Mouse (Mus musculus): ENCODE results near the gene Polg. TPM values are rescaled to one million over a fixed set of nuclear protein-coding genes. Genes with fewer than 3 reads are reported as not detected.
A peak's percentile ranks its signal among the peaks of the same experiment; 100 is the strongest.

Polg gene
- polyA plus RNA-seq, 1 experiment from 2014 or later: 29.7 TPM

DNA sequence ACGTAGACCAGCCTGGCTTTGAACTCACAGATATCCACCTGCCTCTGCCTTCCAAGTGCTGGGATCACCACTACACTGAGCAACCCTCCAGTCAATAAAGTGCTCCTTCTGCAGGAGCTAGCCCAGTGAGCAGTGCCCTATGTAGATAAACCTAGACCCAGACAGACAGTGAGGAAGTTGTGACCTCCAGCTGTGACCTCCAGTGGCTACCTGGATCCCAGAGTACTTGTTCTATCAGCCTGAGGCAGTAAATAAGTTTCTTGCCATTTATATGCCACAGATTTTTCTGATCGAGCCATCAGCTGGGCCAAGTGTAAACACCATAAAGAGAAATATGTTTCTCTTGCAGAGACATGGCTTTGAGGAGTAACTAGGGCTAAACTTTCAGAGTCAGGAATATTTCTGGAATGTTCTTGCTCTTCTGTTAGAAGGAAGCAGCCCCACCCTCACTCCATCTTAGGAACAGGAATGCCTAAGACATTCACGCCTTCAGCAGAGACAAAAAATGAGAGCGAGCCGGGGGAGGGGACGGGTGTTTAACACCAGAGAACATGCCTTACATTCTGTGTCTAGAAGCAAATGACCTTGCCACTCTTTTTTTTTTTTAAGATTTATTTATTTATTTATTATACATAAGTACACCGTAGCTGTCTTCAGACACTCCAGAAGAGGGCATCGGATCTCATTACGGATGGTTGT is 7.5 kb upstream of the Polg start:
- Histone ChIP-seq H3K9ac (no peak overlapping the region), H3K4me3 (no peak overlapping the region), H3K36me3 (ENCODE audit: poor library complexity, severe bottlenecking) (no peaks in the 10 kb centered on the region), H3K27me3 (no peaks in the 10 kb centered on the region), H3K4me1 (no peaks in the 10 kb centered on the region), H3K27ac (no peak overlapping the region), H3K4me2 (no peak overlapping the region), H3K9me3 (replicated peaks) (no peaks in the 10 kb centered on the region)
- ATAC-seq: no peak
- 91% methylated on average over 9 of the region's 9 CpGs for WGBS

DNA sequence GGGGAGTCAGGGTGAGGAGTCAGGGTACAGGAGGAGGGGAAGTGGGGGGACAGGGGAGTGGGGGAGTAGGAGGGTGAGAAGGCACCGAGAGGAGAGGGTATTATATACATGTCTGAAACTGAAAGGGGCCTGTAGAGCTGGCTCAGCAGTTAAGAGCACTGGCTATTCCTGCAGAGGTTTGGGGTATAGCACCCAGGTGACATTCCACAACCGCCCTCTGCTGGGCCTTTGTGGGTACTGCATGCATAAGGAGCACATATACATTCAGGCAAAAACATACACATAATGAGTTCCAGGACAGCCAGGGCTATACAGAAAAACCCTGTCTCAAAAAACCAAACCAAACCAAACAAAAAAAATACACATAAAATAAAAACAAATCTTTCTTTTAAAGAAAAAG is 6.6 kb upstream of the Polg start:
- 49% methylated on average over 2 of the region's 2 CpGs for WGBS
- no peaks in the 10 kb centered on the region for H3K27me3 ChIP-seq
- H3K4me3 ChIP-seq: no peak overlapping the region
- ATAC-seq: no peak
- no peaks in the 10 kb centered on the region for H3K9me3 ChIP-seq (replicated peaks)
- H3K4me1 ChIP-seq: peaks cover under 1% of the 10 kb centered on the region; the same call in 1 of the 2 replicates
- H3K4me2 ChIP-seq: no peak overlapping the region
- no peaks in the 10 kb centered on the region for H3K36me3 ChIP-seq (ENCODE audit: poor library complexity, severe bottlenecking)
- no peak overlapping the region for H3K27ac ChIP-seq
- no peak overlapping the region for H3K9ac ChIP-seq

DNA sequence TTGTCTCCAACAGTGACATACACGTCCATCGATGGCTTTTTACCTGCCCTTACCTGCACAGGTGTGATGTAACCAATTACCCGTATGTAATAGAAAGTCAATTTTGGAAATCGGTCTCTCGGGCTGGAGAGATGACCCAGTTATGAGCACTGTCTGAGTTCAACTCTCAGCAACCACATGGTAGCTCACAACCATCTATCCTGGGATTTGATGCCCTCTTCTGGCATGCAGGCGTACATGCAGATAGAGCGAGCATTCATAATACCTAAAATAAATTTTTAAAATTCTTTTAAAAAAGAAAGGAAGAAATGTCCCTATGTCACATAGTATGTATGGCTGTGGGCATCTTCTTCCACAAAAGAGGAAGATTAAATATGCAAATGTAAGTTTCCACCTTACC is 5.3 kb upstream of the Polg start:
- H3K4me1 ChIP-seq: peaks cover 9% of the 10 kb centered on the region; the same call in 1 of the 2 replicates
- H3K27me3 ChIP-seq: no peaks in the 10 kb centered on the region
- no peak overlapping the region for H3K4me2 ChIP-seq
- H3K27ac ChIP-seq: no peak overlapping the region
- H3K9me3 ChIP-seq (replicated peaks): no peaks in the 10 kb centered on the region
- WGBS: 69% methylated on average over 7 of the region's 7 CpGs
- H3K4me3 ChIP-seq: no peak overlapping the region
- H3K36me3 ChIP-seq (ENCODE audit: poor library complexity, severe bottlenecking): no peaks in the 10 kb centered on the region
- H3K9ac ChIP-seq: no peak overlapping the region
- ATAC-seq: no peak

DNA sequence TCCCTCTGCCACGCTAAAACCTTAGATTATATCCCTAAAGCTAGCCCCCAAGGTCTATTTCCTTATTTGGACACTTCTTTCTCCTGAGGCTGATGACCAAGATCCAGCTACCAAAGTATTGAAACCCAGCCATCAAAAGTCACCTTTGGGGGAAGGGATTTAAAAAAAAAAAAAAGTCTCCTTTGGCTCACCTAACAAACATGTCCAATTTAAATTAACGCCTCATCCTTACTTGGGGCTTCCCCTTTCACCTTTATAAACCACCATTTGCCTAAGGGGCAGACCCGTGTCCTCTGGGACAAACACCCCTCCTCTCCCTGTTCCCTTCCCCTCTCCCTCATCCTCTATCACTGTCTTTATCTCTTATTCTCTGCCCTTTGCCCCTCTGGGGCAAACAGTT is 4.6 kb upstream of the Polg start:
- no peaks in the 10 kb centered on the region for H3K9me3 ChIP-seq (replicated peaks)
- WGBS: 69% methylated on average over 3 of the region's 3 CpGs

GRCm38 (mm10) chr7:79469766-79470165 is 3.6 kb upstream of the Polg start:
- no peak overlapping the region for H3K4me2 ChIP-seq
- no peak overlapping the region for H3K4me3 ChIP-seq
- no peaks in the 10 kb centered on the region for H3K36me3 ChIP-seq (ENCODE audit: poor library complexity, severe bottlenecking)
- H3K9ac ChIP-seq: no peak overlapping the region
- no peak overlapping the region for H3K27ac ChIP-seq
- ATAC-seq: no peak
- no peaks in the 10 kb centered on the region for H3K27me3 ChIP-seq
- 80% methylated on average over 5 of the region's 5 CpGs for WGBS
- no peaks in the 10 kb centered on the region for H3K9me3 ChIP-seq (replicated peaks)
- peaks cover 15% of the 10 kb centered on the region for H3K4me1 ChIP-seq

More for the DNA sequence above, 4.6 kb upstream of the Polg start:
- Histone ChIP-seq H3K4me3 (no peak overlapping the region), H3K4me2 (no peak overlapping the region), H3K4me1 (peaks cover 9% of the 10 kb centered on the region; the same call in 1 of the 2 replicates), H3K36me3 (ENCODE audit: poor library complexity, severe bottlenecking) (no peaks in the 10 kb centered on the region), H3K27me3 (no peaks in the 10 kb centered on the region), H3K27ac (no peak overlapping the region), H3K9ac (no peak overlapping the region)
- ATAC-seq: no peak

- Histone ChIP-seq H3K9me3 (replicated peaks) (no peaks in the 10 kb centered on the region), H3K27ac (no peak overlapping the region), H3K4me2 (no peak overlapping the region), H3K4me3 (no peak overlapping the region), H3K27me3 (no peaks in the 10 kb centered on the region), H3K4me1 (peaks cover 23% of the 10 kb centered on the region), H3K36me3 (ENCODE audit: poor library complexity, severe bottlenecking) (no peaks in the 10 kb centered on the region), H3K9ac (no peak overlapping the region)
- WGBS: 52% methylated on average over 8 of the region's 8 CpGs
- ATAC-seq: no peak
These were observed 2.8 kb upstream of the Polg start for GRCm38 (mm10) chr7:79468994-79469393.

GRCm38 (mm10) chr7:79467951-79468350 is 1.8 kb upstream of the Polg start:
- Histone ChIP-seq H3K27me3 (no peaks in the 10 kb centered on the region), H3K9ac (no peak overlapping the region), H3K9me3 (replicated peaks) (no peaks in the 10 kb centered on the region), H3K4me3 (peak overlapping the region; percentile 88), H3K27ac (no peak overlapping the region), H3K36me3 (ENCODE audit: poor library complexity, severe bottlenecking) (peaks cover 7% of the 10 kb centered on the region; the same call in 1 of the 2 replicates), H3K4me2 (peak overlapping the region; percentile 94), H3K4me1 (peaks cover 29% of the 10 kb centered on the region)
- 33% methylated on average over 1 of the region's 6 CpGs for WGBS
- no peak for ATAC-seq

DNA sequence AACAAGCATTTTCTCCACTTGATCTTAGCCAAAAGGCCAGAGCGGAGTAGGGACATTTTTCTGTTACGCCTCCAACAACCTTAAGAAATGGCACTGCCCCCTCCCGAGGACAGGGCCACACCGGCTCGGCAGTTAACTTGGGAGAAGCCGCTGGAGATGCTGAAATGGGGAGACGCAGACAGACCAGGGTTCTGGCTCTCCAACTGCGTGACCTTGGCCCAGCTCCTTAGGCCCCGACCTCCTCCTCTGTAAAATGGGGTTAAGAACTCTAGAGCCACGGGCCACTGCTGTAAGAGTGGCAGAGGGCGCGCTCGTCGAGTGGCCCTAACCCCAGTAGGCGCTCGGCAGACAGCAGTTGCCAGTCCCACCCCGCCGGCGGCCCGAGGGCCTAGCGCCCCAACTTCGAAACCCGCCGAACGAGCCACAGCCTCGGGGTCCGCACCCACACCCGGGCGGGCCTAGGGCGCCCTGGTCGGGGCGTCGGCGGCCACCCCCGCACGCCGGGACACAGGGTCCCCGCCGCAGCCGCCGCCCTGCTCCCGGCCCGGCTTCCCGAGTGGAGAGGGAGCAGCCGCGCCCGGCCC is 609 bp downstream of the Polg start:
- Histone ChIP-seq H3K9me3 (replicated peaks) (no peaks in the 10 kb centered on the region), H3K9ac (peak overlapping the region; percentile 83), H3K4me2 (peak overlapping the region; percentile 94), H3K27ac (peak overlapping the region; percentile 86), H3K36me3 (ENCODE audit: poor library complexity, severe bottlenecking) (peaks cover 27% of the 10 kb centered on the region), H3K4me1 (peaks cover 29% of the 10 kb centered on the region), H3K27me3 (no peaks in the 10 kb centered on the region), H3K4me3 (peak overlapping the region; percentile 88)
- under 1% methylated on average over 30 of the region's 47 CpGs for WGBS
- ATAC-seq: peak; percentile 71

- peak overlapping the region; percentile 94 for H3K4me2 ChIP-seq
- H3K9me3 ChIP-seq (replicated peaks): no peaks in the 10 kb centered on the region
- no peak for ATAC-seq
- H3K36me3 ChIP-seq (ENCODE audit: poor library complexity, severe bottlenecking): peaks cover 34% of the 10 kb centered on the region
- H3K27ac ChIP-seq: no peak overlapping the region
- peak overlapping the region; percentile 83 for H3K9ac ChIP-seq
- H3K4me3 ChIP-seq: peak overlapping the region; percentile 88
- H3K27me3 ChIP-seq: no peaks in the 10 kb centered on the region
- WGBS: 6% methylated on average over 47 of the region's 47 CpGs
- H3K4me1 ChIP-seq: peaks cover 29% of the 10 kb centered on the region
These were observed 1.3 kb downstream of the Polg start for GRCm38 (mm10) chr7:79464776-79465420.

GRCm38 (mm10) chr7:79463376-79464077 is 2.6 kb downstream of the Polg start:
- no peaks in the 10 kb centered on the region for H3K9me3 ChIP-seq (replicated peaks)
- ATAC-seq: no peak
- no peak overlapping the region for H3K27ac ChIP-seq
- H3K36me3 ChIP-seq (ENCODE audit: poor library complexity, severe bottlenecking): peaks cover 47% of the 10 kb centered on the region
- WGBS: 91% methylated on average over 11 of the region's 11 CpGs
- H3K4me2 ChIP-seq: no peak overlapping the region; the same call in 1 of the 2 replicates
- no peak overlapping the region for H3K9ac ChIP-seq
- H3K4me1 ChIP-seq: peaks cover 29% of the 10 kb centered on the region
- H3K27me3 ChIP-seq: no peaks in the 10 kb centered on the region
- no peak overlapping the region for H3K4me3 ChIP-seq

- Histone ChIP-seq H3K36me3 (ENCODE audit: poor library complexity, severe bottlenecking) (peaks cover 66% of the 10 kb centered on the region), H3K9ac (no peak overlapping the region), H3K27me3 (no peaks in the 10 kb centered on the region), H3K27ac (no peak overlapping the region), H3K9me3 (replicated peaks) (no peaks in the 10 kb centered on the region), H3K4me3 (no peak overlapping the region), H3K4me2 (no peak overlapping the region), H3K4me1 (peaks cover 21% of the 10 kb centered on the region)
- 86% methylated on average over 10 of the region's 10 CpGs for WGBS
- ATAC-seq: no peak
These were observed 4.4 kb downstream of the Polg start for GRCm38 (mm10) chr7:79461721-79462120.

- no peak for ATAC-seq
- Histone ChIP-seq H3K4me1 (no peaks in the 10 kb centered on the region), H3K27me3 (no peaks in the 10 kb centered on the region), H3K4me2 (no peak overlapping the region), H3K4me3 (no peak overlapping the region), H3K9me3 (replicated peaks) (no peaks in the 10 kb centered on the region), H3K27ac (no peak overlapping the region), H3K9ac (no peak overlapping the region), H3K36me3 (ENCODE audit: poor library complexity, severe bottlenecking) (peaks cover 99% of the 10 kb centered on the region)
- WGBS: 93% methylated on average over 3 of the region's 3 CpGs
These were observed 18.7 kb downstream of the Polg start for GRCm38 (mm10) chr7:79447486-79447885.

Measured in forebrain, embryonic 13.5 days (tissue).